Mouse (Mus musculus): Measurements from ENCODE around the gene Ltbp1.
A peak's percentile ranks its signal among the peaks of the same experiment; 100 is the strongest.

The Ltbp1 gene

GRCm38 (mm10) chr17:75110252-75111205 lies 105.2 kb downstream of the Ltbp1 start:
- no peak for DNase-seq (ENCODE audit: low read depth, low spot score)

- no peak for DNase-seq (ENCODE audit: low read depth, low spot score)
These were observed 110.2 kb downstream of the Ltbp1 start for GRCm38 (mm10) chr17:75115594-75115993.

- no peak for DNase-seq (ENCODE audit: low read depth, low spot score)
These were observed 113.5 kb downstream of the Ltbp1 start for GRCm38 (mm10) chr17:75118896-75119295.

DNA sequence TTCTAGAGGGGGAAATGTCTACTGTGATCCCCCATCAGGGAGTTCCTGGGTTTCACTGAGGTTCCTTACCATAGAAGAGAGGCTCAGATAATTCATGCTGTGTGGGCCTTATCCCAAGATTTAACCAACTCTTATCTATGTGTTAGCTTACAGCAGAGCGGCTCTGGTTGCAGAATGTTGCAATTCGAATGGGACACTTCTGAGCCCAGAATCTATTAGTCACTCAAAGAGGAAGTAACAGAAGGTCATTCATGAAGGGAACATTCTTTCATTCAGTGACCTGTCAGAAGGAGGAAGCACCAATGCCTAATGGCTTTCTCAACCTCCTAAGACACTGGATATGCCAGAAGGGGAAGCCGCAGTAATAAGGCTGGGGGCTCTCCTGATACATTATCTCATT lies 114.1 kb downstream of the Ltbp1 start:
- DNase-seq (ENCODE audit: low read depth, low spot score), result no peak

DNA sequence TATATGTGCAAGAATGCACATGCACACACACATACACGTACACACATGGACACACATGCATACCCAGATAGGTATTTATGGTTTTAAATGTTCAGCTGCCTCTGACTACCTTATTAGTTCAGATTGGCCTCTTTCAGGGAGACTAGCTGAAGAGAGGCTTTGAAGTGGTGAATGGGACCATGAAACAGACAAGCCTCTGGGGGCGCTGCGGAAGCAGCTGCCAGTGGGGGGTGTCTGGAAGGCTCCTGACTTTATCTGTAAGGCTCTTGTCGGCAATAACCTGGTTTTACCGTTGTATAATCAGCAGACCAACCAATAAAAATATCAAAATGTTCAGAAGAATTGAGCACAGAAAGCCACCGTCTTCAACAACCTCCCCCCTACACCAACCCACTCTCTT lies 114.7 kb downstream of the Ltbp1 start:
- DNase-seq (ENCODE audit: low read depth, low spot score), result no peak

- no peak for DNase-seq (ENCODE audit: low read depth, low spot score)
These were observed 117.4 kb downstream of the Ltbp1 start for GRCm38 (mm10) chr17:75122584-75123282.

DNA sequence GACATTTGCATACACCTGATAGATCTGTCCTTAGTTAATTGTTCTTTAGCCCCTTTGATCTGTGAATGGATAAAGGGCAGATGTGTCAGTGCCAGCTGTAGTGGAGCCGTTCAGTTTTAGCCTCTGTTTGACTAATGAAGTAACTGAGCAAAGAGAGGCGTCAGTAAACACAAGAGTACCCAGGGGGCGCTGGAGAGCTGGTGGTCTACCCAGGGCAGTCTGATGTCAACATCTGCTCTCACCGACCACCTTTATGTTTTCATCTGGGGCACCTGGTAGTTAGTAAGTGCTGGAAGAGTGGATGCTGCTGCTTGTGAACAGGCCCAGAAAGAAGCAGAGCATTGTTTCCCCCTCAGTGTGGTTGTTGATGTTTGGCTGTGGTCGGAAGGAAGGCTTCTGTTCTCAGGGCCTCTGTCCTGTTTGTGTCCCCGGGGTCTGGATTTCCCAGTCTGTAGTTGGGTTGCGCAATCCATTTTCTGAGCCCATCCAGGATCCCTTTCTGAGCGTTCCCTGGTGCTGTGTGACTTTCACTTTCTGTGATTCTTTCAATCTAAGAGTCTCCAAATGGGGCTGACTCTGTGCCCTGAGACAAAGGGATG lies 123.1 kb downstream of the Ltbp1 start:
- no peak for DNase-seq (ENCODE audit: low read depth, low spot score)

DNA sequence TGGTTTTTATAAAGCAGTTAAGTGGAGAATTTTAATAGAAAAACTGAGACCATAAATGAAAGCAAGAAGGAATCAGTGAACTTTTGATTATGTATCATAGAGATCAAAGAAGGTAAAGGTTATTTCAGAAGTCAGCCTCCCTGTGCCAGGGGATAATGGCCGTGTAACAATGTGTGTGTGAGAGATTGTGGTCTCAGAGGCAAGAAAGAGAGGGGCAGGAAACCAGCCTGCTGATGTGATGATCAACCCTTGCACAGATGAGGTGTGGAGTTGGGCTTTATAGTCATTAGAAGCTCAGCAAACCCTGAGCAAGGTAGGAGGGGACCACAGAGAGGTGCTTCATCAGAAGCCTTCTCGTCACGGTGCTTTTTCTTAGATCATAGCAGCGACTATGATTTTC lies 128.6 kb downstream of the Ltbp1 start:
- DNase-seq (ENCODE audit: low read depth, low spot score), result no peak

GRCm38 (mm10) chr17:75139731-75140130 lies 134.4 kb downstream of the Ltbp1 start:
- no peak for DNase-seq (ENCODE audit: low read depth, low spot score)

DNA sequence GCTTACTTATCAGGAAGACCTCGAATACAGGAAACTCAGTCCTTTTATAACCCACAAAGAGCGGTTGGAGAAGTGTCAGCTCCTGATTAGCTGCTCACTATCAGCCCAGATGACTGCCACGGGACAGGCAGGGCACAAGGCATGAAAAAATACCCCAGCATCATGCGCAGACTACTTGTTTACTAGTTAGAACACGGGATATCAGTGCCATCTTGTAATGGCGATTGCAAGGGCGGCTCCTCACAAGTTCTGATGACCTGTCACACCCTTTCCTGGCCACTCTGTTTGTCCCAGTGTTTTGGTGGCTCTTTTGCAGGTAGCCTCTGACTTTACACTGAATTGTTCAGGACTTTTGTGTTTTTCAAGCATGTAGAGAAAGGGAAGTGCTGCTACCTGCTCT lies 137.5 kb downstream of the Ltbp1 start:
- DNase-seq (ENCODE audit: low read depth, low spot score), result peak; percentile 9

DNA sequence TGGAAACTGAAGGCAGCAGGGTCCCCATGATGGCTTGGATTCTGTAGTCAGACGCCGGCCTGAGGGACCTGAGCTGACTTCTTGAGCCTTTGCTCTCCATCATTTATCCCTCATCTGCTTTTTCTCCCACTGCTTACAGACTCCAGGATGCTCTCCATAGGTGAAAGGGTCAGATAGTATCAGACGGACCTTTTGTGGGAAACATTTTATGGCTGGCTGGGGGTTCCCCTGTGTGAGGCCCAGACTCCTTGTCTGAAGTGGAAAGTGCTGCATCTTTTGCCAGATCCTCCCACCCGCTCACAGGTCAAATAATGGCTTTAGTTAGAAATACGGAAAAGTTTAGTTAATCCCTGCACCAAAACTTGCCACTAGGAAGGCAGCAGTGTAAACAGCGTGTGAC lies 138.6 kb downstream of the Ltbp1 start:
- DNase-seq (ENCODE audit: low read depth, low spot score), result no peak

DNA sequence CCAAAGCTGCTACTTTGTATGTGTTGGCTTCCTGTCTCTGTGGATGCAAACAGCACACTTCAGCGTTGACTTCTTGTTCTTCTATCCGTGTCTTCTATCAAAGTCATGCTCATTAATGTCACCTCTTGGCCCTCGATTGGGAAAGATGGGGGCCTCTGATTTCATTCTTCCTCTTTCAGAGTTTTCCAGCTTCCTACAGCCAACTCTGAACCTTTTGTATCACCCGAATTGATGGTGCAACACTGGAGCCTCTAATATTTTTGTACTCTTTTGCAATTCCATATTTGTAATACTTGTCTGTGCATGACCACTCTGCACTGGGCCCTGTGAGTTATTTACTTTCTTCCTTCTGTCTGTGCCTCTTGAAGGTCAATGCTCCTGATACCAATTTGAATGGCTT lies 141.8 kb downstream of the Ltbp1 start:
- no peak for DNase-seq (ENCODE audit: low read depth, low spot score)

GRCm38 (mm10) chr17:75151800-75152199 lies 146.4 kb downstream of the Ltbp1 start:
- DNase-seq (ENCODE audit: low read depth, low spot score), result no peak

DNA sequence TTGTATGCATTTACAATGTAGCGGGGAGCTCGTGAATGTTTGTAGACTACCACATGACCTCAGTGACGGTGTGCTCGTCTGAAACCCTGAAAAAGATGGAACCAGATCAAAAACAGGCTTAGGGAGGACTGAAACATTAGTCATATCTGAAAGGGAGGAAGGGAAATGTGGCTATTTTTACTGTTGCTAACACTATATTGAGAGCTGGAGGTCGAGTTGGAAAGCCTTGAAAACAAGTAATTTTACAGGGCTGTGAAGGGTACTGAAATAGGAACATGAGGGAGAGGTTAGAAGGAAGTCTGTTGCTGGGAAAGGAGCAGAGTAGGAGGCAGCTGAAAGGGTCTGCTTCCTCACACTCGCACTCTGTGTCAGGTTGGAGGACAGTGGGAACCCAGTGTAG lies 147.7 kb downstream of the Ltbp1 start:
- no peak for DNase-seq (ENCODE audit: low read depth, low spot score)

DNA sequence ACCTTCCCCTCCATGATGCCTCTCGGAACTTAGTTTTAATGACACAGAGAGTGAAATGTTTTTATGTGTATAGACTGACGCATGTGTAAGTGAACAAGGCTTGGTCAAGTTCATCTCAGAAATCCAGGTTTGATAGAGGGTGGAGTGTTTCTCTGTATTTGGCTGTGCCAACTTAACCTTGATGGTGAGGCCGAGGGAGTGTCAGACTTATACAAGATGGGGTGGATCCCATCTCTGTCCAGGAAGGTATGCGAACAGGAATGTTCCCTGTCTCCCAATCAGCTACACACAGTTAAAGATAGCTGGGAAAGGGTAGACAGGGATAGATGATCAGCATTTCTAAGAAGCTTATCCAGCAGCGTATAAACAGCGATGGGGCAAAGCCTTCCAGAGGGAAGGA lies 153.0 kb downstream of the Ltbp1 start:
- no peak for DNase-seq (ENCODE audit: low read depth, low spot score)

- no peak for DNase-seq (ENCODE audit: low read depth, low spot score)
These were observed 153.9 kb downstream of the Ltbp1 start for GRCm38 (mm10) chr17:75159066-75159787.

GRCm38 (mm10) chr17:75161062-75161461 lies 155.7 kb downstream of the Ltbp1 start:
- DNase-seq (ENCODE audit: low read depth, low spot score), result no peak

DNA sequence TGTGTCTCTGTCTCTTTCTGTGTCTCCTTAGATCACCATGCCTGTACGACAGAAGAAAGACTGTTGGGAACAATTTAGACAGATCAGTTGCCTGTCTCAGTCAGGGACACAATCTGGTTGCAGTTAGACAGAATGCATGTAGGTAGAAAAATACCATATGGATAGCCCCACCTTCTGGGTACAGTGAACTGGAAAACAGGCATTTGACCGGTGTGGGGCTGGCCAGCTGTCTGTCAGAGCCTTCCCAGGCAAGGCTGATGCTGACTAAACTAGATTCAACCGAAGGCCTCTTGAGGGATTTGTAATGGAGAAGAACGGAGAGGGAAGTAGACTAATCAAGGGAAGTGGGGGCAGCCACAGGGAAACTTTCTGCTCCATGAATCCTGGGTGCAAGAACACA lies 156.6 kb downstream of the Ltbp1 start:
- no peak for DNase-seq (ENCODE audit: low read depth, low spot score)

DNA sequence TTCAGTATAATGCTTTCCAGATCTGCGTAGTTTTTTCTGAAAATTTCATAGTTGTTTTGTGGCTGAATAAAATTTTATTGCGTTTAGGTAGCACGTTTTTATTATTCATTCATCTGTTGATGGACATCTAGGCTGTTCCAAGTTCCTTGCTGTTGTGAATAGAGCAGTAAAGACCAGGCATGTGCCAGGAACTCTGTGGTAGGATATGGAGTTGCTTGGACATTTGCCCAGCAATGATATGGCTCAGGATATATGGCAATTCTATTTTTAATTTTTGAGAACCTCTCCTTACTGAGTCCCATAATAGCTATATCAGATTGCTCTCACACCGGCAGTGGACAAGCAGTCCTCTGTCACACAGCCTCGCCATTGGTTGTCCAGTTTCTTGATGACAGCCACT lies 159.2 kb downstream of the Ltbp1 start:
- DNase-seq (ENCODE audit: low read depth, low spot score), result no peak

DNA sequence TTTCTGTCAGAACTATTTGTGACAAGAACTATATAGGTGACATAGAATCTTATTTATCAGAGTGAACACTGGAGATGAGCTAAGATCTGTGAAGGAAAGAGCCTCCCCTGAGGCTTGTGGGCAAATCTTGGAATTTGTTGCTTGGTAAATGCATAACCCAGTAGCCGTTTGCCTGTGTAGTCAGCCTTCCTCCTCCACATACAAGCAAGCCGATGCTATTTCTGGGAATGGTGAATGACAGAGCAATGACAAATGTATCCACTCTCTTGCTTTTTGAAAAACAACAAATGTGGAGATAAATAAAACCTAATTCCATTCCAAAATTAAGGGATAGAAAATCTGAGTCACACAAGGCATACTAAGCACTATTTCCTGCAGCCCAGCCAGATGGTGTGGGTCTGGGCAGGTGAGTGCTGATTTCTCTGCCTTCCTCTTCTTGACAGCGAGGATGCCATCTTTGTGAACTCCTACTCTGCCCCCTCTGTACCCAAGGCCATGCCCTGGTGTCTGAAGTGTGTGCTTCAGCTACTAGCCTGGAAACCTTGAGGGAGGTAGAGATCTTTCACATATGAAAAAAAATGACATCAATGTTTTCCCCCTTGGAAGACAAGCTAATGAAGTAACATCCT lies 163.3 kb downstream of the Ltbp1 start:
- DNase-seq (ENCODE audit: low read depth, low spot score), result no peak

GRCm38 (mm10) chr17:75171659-75172058 lies 166.3 kb downstream of the Ltbp1 start:
- no peak for DNase-seq (ENCODE audit: low read depth, low spot score)
